Mouse (Mus musculus) limb, embryonic 15.5 days (tissue): Measurements from ENCODE around the gene 4930512M02Rik. TPM values are rescaled to one million over a fixed set of nuclear protein-coding genes. Genes with fewer than 3 reads are reported as not detected.

Source experiments
- ATAC-seq: fragments of 200-750 bp; cut with Nextera tagmentation; 2 replicates; pipeline ENCODE4 v1.8.0; 2017; ENCODE audit warnings: low read depth, moderate TSS enrichment; ENCODE audit not compliant: insufficient number of reproducible peaks, low FRiP score, low TSS enrichment
- H3K27ac ChIP-seq: fragments of 300-500 bp; sonication (generic); 2 replicates; pipeline ENCODE4 v1.5.1; 2015; ENCODE audit warnings: moderate library complexity, mild to moderate bottlenecking, inconsistent platforms
- H3K27me3 ChIP-seq: fragments of 300-500 bp; sonication (generic); 2 replicates; pipeline ENCODE4 v1.6.1; 2015; ENCODE audit warnings: inconsistent platforms
- H3K36me3 ChIP-seq: fragments of 300-500 bp; sonication (generic); 2 replicates; pipeline ENCODE4 v1.6.1; 2015; ENCODE audit warnings: inconsistent platforms
- H3K4me1 ChIP-seq: fragments of 300-500 bp; sonication (generic); 2 replicates; pipeline ENCODE4 v1.6.1; 2015; ENCODE audit warnings: inconsistent platforms
- H3K4me2 ChIP-seq: fragments of 300-500 bp; sonication (generic); 2 replicates; pipeline ENCODE4 v1.6.1; 2015; ENCODE audit warnings: mild to moderate bottlenecking, inconsistent platforms
- H3K4me3 ChIP-seq: fragments of 300-500 bp; sonication (generic); 2 replicates; pipeline ENCODE4 v1.5.1; 2015; ENCODE audit warnings: mild to moderate bottlenecking, inconsistent platforms
- H3K9ac ChIP-seq: fragments of 300-500 bp; sonication (generic); 2 replicates; pipeline ENCODE4 v1.6.1; 2015; ENCODE audit warnings: inconsistent platforms
- H3K9me3 ChIP-seq: fragments of 300-500 bp; sonication (generic); 2 replicates; pipeline ENCODE4 v1.6.1; 2016; ENCODE audit warnings: inconsistent platforms
- whole genome bisulfite sequencing: fragments of 180-500 bp; shearing (Covaris S2); methylation state at CpG from one replicate; pipeline ENCODE4 v1.1.7; 2015; 5-methylcytosine and 5-hydroxymethylcytosine counted together
- polyA plus RNA-seq: library from polyadenylated mRNA; unstranded; fragments of >200 nt; fragmentation: Nextera tagmentation; extraction: Ambion mirVana; gene quantifications from 2 replicates; pipeline ENCODE4 v1.2.1, GENCODE M21; 2015

4930512M02Rik gene
- polyA plus RNA-seq, 1 experiment from 2014 or later: not detected

DNA sequence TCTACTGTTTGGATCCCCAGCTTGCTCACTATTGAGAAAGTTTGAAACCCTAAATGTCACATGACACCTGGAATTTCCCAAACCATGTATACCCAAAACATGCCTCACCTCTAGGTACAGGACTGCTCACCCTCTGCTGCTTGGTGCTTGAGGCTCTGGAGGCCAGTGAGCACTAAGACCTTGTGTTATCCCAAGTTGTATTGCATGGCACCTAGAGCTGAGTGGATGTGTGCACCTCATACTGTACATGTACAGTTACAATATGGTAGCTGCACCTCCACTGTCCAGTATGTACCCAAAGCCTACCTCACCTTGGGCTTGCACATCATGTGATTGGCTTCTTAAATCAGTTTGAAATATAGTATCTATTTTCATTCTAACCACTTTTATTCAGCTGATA, 16.7 kb upstream of the 4930512M02Rik start:
- H3K27ac ChIP-seq: no peak overlapping the region
- no peaks in the 10 kb centered on the region for H3K27me3 ChIP-seq
- no peak for ATAC-seq
- H3K9me3 ChIP-seq: no peaks in the 10 kb centered on the region
- H3K36me3 ChIP-seq: no peaks in the 10 kb centered on the region
- no peak overlapping the region for H3K9ac ChIP-seq
- H3K4me3 ChIP-seq: no peak overlapping the region
- H3K4me1 ChIP-seq: no peaks in the 10 kb centered on the region
- H3K4me2 ChIP-seq: no peak overlapping the region

DNA sequence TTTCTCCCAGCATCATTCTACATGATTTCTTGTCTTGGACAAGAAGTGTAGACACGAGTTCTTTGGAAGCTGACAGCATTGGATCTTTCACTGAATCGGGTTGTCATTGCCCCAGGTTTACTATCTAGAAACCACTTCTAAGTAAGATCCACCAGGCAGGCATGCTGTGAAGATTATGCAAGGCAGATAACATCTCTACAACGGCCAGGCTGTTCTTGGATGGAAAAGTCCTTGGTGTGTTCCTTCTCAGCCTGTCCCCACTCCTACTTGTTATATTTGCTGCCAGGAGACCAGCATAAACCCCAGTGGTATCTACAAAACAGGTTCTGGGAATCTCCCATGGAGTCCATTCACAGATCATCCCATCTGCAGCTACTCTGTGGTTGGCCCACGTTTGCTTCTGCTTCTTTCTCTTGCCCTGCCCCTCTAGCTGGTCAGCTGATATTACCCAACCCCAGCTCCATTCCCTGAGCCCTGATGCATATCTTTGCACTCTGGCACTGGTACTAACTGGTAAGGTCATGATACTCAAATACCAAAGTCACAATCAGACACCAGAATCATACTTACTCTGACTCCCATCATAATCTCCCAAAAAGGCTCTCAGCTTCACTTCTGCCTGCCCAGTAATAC, 3.4 kb downstream of the 4930512M02Rik start:
- no peaks in the 10 kb centered on the region for H3K36me3 ChIP-seq
- H3K27me3 ChIP-seq: no peaks in the 10 kb centered on the region
- 54% methylated on average over 4 of the region's 4 CpGs for WGBS
- no peak overlapping the region for H3K9ac ChIP-seq
- H3K4me1 ChIP-seq: no peaks in the 10 kb centered on the region
- H3K4me2 ChIP-seq: no peak overlapping the region
- H3K27ac ChIP-seq: no peak overlapping the region
- H3K4me3 ChIP-seq: no peak overlapping the region
- no peak for ATAC-seq
- H3K9me3 ChIP-seq: no peaks in the 10 kb centered on the region

DNA sequence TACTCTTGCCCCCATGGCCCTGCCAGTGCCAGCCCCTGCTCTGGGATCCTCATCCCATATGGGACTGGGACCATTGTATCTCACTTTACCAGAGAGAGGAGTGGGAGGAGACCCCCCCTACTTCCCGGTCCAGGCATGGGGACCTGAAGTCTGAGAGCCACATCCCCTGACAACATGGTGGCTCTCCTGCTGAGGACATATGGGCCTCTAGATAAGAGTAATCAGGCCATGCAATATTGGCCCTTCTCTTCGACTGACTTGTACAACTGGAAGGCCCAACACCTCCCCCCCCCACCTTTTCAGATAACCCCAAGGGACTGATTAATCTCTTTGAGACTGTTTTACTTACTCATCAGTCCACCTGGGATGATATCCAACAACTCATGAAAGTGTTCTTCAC, 18.4 kb downstream of the 4930512M02Rik start:
- WGBS: 95% methylated on average over 2 of the region's 2 CpGs
- H3K9me3 ChIP-seq: 0 out of 2 replicates have a peak, but pooled peaks cover 3% of the 10 kb centered on the region
- no peaks in the 10 kb centered on the region for H3K4me1 ChIP-seq
- H3K36me3 ChIP-seq: no peaks in the 10 kb centered on the region
- ATAC-seq: no peak
- no peak overlapping the region for H3K4me3 ChIP-seq
- H3K4me2 ChIP-seq: no peak overlapping the region
- no peak overlapping the region for H3K27ac ChIP-seq
- no peaks in the 10 kb centered on the region for H3K27me3 ChIP-seq
- no peak overlapping the region for H3K9ac ChIP-seq

DNA sequence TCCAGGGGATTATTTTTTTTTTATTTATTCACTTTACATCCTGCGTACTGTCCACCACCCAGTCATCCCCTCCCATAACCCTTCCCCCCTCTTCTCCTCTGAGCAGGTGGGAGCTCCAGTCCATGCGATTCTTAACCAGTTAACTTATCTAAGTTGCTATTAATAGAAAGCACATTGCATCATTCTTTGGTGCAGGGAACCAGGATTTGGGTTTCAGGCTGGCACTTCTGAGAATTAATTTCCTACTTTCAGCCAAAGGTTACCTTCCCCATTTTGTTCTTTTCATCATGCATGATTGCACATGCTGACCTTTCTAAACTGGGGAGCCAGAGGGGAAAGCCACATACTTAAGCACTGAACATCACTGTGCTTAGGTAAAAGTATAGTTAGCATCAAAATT, 40.3 kb downstream of the 4930512M02Rik start:
- WGBS: 72% methylated on average over 2 of the region's 2 CpGs

DNA sequence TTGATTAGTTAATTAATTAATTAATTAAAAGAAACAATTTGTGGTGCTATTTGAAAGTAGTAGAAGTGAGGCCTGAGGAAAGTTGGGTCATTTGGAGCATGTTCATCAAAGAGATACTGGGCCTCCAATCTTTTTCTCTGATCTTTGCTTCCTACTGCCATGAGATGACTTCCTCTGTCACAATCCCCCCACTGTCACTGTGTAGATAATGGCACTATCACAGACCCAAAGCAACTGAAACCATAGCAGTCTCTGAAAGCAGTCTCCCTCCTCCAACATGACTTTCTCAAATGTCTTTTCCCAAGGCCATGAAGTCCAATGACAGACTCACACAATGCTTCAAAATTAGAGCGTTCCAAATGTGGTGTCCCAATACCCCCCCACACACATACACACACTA, 41.2 kb downstream of the 4930512M02Rik start:
- no peak overlapping the region for H3K4me3 ChIP-seq
- no peak overlapping the region for H3K4me2 ChIP-seq
- no peaks in the 10 kb centered on the region for H3K4me1 ChIP-seq
- WGBS: 95% methylated on average over 1 of the region's 1 CpGs
- H3K27me3 ChIP-seq: no peaks in the 10 kb centered on the region
- no peaks in the 10 kb centered on the region for H3K9me3 ChIP-seq
- H3K9ac ChIP-seq: no peak overlapping the region
- no peaks in the 10 kb centered on the region for H3K36me3 ChIP-seq
- ATAC-seq: no peak
- no peak overlapping the region for H3K27ac ChIP-seq

More for the DNA sequence above, 40.3 kb downstream of the 4930512M02Rik start:
- H3K4me2 ChIP-seq: no peak overlapping the region
- no peaks in the 10 kb centered on the region for H3K9me3 ChIP-seq
- H3K9ac ChIP-seq: no peak overlapping the region
- no peaks in the 10 kb centered on the region for H3K36me3 ChIP-seq
- H3K27ac ChIP-seq: no peak overlapping the region
- H3K4me3 ChIP-seq: no peak overlapping the region
- no peak for ATAC-seq
- no peaks in the 10 kb centered on the region for H3K27me3 ChIP-seq
- H3K4me1 ChIP-seq: no peaks in the 10 kb centered on the region

DNA sequence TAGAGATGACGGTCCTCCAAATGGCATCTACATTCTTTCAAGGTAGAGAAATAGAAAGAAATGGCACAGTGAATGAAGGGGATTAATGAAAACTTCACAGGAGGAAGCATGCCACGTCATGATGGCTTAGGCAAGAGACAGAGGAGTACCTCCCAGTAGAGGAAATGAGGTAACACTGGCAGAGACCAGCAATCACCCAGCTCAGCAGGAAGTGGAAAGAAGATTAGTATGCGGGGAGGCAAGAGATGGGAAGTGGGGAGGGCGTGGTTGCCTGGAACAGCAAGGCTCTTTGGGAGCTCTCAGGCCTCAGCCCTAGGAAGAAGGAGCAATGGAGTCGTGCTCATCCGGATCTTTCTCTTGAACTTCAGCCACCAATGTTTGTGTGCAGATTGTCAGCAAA, 53.9 kb downstream of the 4930512M02Rik start:
- Histone ChIP-seq H3K27me3 (no peaks in the 10 kb centered on the region), H3K4me3 (no peak overlapping the region), H3K9me3 (no peaks in the 10 kb centered on the region), H3K9ac (no peak overlapping the region), H3K27ac (no peak overlapping the region), H3K4me2 (no peak overlapping the region), H3K36me3 (no peaks in the 10 kb centered on the region), H3K4me1 (no peaks in the 10 kb centered on the region)
- ATAC-seq: no peak
- WGBS: 66% methylated on average over 6 of the region's 6 CpGs

DNA sequence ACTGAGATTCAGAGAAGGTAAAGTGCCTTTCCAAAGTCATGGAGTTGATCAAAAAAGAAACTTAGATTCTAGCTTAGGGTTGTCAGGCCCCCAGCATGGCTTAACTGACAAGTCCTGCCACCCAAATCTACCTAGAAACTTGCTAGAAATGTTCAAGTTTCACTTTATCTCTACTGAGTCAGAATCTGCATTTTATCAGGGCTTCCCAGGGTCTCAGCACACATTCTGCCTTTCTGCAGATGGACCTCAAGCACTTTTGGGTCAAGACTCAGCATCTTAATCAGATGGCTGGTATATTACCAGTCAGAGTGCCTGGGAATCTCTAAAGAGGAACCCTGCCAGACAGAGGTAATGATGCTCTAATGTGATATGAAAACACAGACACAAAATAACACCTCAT, 56.9 kb downstream of the 4930512M02Rik start:
- H3K27ac ChIP-seq: no peak overlapping the region
- H3K27me3 ChIP-seq: no peaks in the 10 kb centered on the region
- H3K9ac ChIP-seq: no peak overlapping the region
- no peaks in the 10 kb centered on the region for H3K9me3 ChIP-seq
- H3K4me1 ChIP-seq: no peaks in the 10 kb centered on the region
- no peak for ATAC-seq
- H3K4me3 ChIP-seq: no peak overlapping the region
- no peaks in the 10 kb centered on the region for H3K36me3 ChIP-seq
- H3K4me2 ChIP-seq: no peak overlapping the region

DNA sequence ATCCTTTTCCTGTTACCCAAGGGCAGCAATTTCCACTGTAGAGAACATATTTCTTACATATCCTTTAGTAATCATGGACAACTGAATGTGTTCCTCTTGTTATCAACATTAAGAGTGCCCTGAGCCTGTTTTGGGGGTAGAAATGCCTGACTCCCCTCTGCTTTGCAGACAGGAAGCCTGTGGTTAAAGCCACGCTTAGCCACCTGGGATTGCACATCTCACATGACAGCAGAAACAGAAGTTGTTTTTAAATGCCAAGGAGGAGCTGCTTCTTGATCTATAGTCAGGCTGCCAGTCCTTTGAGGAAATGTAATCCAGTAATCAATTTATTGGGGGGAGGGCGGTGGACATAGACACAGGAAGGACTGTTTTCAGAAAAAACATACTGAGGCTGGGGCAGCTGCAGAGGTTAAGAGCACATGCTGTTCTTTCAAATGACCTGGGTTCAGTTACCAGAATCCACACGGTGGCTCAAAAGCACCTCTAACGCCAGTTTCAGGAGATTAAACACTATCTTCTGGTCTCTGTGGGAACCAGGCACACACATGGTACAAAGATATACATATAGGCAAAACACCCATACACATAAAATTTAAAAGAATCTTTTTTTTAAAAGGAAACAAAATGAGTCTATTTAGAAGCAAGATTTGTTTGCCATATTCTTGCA, 58.0 kb downstream of the 4930512M02Rik start:
- H3K27ac ChIP-seq: no peak overlapping the region
- no peaks in the 10 kb centered on the region for H3K9me3 ChIP-seq
- H3K4me2 ChIP-seq: no peak overlapping the region
- H3K4me1 ChIP-seq: no peaks in the 10 kb centered on the region
- H3K9ac ChIP-seq: no peak overlapping the region
- H3K4me3 ChIP-seq: no peak overlapping the region
- WGBS: 60% methylated on average over 4 of the region's 4 CpGs
- no peaks in the 10 kb centered on the region for H3K27me3 ChIP-seq
- no peaks in the 10 kb centered on the region for H3K36me3 ChIP-seq
- ATAC-seq: no peak

DNA sequence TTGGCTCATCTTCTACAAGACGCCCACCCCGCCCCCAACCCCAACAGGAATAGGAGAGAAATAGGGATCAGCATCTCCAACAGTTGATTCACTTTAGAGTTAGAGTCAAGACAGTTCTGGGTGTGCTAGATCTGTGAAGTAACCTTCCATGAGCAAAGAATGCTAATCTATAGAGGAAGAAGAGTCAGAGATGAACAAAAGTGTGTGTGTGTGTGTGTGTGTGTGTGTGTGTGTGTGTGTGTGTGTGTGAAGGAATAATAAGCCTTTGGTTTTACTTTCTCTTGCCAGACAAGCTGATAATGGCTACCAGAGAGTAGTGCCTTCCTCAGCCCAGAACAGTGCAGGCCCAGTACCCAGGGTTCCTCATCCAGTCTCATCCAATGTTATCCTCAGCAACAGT, 59.6 kb downstream of the 4930512M02Rik start:
- 93% methylated on average over 2 of the region's 2 CpGs for WGBS
- H3K4me2 ChIP-seq: no peak overlapping the region
- H3K9ac ChIP-seq: no peak overlapping the region
- H3K36me3 ChIP-seq: no peaks in the 10 kb centered on the region
- ATAC-seq: no peak
- no peaks in the 10 kb centered on the region for H3K9me3 ChIP-seq
- no peaks in the 10 kb centered on the region for H3K27me3 ChIP-seq
- H3K27ac ChIP-seq: no peak overlapping the region
- H3K4me3 ChIP-seq: no peak overlapping the region
- no peaks in the 10 kb centered on the region for H3K4me1 ChIP-seq

DNA sequence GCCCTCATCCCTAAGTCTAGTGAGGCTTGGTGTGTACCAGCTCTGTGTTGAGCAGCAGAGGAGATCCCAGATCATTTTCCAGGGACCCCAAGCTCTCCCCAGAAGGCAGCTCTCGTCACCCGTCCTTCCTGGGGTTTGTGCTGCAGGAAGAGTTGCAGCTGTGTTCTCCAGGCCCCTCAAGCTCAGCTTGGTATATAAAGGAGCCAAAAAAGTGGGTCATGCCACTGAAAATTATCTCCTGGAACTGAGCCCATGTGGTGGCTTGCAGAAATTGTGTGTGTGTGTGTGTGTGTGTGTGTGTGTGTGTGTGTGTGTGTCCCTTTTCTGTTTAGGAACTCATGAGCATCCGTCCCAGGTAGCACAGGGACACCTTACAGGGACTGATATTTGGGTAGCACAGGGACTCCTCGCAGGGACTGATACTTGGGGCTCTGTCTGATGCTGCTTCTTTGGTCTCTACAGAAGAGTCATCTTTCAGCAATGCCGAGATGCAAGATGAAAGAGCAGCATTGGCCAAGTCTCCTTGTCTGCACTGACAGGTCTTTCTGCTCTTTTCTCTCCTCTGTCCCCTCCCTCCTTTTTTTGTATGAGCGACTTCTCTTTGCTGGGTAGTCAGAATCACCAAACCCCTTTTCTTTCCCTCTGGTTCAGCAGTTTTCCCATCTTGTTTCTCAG, 62.4 kb downstream of the 4930512M02Rik start:
- WGBS: 62% methylated on average over 6 of the region's 6 CpGs
- no peak overlapping the region for H3K4me3 ChIP-seq
- H3K27me3 ChIP-seq: no peaks in the 10 kb centered on the region
- no peaks in the 10 kb centered on the region for H3K36me3 ChIP-seq
- no peaks in the 10 kb centered on the region for H3K9me3 ChIP-seq
- H3K4me1 ChIP-seq: no peaks in the 10 kb centered on the region
- ATAC-seq: no peak
- H3K4me2 ChIP-seq: no peak overlapping the region
- H3K9ac ChIP-seq: no peak overlapping the region
- H3K27ac ChIP-seq: no peak overlapping the region

DNA sequence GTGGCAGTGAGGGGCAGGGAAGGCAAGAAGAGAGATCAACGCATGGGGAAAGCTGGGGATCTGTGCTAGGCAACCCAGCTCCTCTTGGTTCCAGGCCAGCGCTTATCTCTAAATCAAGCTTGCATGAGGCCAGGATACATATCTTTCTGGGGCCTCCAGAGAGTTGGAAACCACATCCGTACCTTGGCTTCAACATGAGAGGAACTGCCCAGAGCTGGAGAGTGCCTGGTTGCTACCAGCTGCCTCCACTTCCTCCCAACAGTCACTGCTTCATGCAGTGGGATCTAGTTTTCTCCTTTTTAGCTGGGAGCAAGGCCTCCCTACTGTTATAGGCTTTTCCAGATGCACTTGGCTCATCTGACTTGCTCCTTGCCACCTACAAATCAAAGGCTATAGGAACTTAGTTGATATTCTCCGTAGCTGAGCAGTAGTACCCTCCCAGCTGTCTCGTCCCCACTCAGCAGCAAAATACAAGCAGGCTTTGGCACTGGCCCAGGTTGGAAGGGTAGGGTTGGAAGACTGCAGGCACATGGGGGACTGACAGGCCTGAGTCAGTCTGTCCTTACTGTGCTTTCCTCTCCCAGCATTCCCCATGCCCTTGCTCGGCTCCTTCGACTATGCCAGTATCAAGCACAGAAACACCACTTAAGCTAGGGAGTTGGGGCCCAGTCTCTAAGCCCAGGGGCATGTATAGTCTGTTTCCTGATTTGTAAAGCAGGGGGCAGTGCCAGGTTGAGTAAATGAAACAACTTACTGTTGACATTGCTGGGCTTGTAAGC, 63.2 kb downstream of the 4930512M02Rik start:
- H3K4me1 ChIP-seq: no peaks in the 10 kb centered on the region
- no peak overlapping the region for H3K4me3 ChIP-seq
- no peak overlapping the region for H3K9ac ChIP-seq
- H3K36me3 ChIP-seq: no peaks in the 10 kb centered on the region
- ATAC-seq: no peak
- 74% methylated on average over 7 of the region's 7 CpGs for WGBS
- no peak overlapping the region for H3K4me2 ChIP-seq
- no peaks in the 10 kb centered on the region for H3K9me3 ChIP-seq
- H3K27ac ChIP-seq: no peak overlapping the region
- no peaks in the 10 kb centered on the region for H3K27me3 ChIP-seq

DNA sequence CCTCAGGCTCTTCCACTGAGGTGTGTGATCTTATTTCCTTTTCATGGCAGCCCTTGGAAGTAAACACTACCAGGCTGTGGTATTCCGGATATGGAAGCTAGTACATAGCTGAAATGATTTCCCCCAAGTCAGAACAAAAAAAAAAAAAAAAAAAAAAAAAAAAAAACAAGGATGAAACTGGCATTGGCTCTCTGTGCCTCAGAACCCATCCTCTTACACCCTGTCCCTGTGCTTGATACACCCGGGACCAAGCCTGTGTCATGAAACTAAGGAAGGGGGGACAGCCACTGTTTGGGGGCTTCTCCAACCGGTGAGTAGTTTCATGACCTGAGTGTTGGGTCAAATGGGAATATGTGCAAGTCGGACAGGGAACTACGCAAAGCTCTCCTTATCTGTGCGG, 66.5 kb downstream of the 4930512M02Rik start:
- Histone ChIP-seq H3K27ac (no peak overlapping the region), H3K9ac (no peak overlapping the region), H3K36me3 (no peaks in the 10 kb centered on the region), H3K4me3 (no peak overlapping the region), H3K4me1 (no peaks in the 10 kb centered on the region), H3K27me3 (no peaks in the 10 kb centered on the region), H3K9me3 (no peaks in the 10 kb centered on the region), H3K4me2 (no peak overlapping the region)
- 89% methylated on average over 6 of the region's 6 CpGs for WGBS
- ATAC-seq: no peak
